Mouse (Mus musculus): ENCODE data around the gene Kcnq4. TPM values are rescaled to one million over a fixed set of nuclear protein-coding genes. Genes with fewer than 3 reads are reported as not detected.

Kcnq4 gene
- polyA plus RNA-seq, 1 experiment from 2014 or later = 7.8 TPM

- Histone ChIP-seq H3K9ac (ENCODE audit: low read depth, low read length) (no peak overlapping the region), H3K36me3 (ENCODE audit: control insufficient read depth, insufficient read depth, low read length) (no peaks in the 10 kb centered on the region), H3K27ac (ENCODE audit: low read depth, low read length) (no peak overlapping the region), H3K4me3 (ENCODE audit: low read length) (no peak overlapping the region), H3K4me1 (ENCODE audit: control insufficient read depth, insufficient read depth, low read depth, low read length) (peaks cover 8% of the 10 kb centered on the region), H3K9me3 (ENCODE audit: control insufficient read depth, low read length) (no peaks in the 10 kb centered on the region), H3K27me3 (replicated peaks; ENCODE audit: control insufficient read depth, insufficient read depth, low read length) (peaks cover 17% of the 10 kb centered on the region), H3K4me2 (ENCODE audit: low read length) (no peak overlapping the region)
- no peak for ATAC-seq
- WGBS = 72% methylated on average over 5 of the region's 5 CpGs
These were observed 78.8 kb downstream of the Kcnq4 start for GRCm38 (mm10) chr4:120669585-120669984.

GRCm38 (mm10) chr4:120668551-120668950 lies 79.9 kb downstream of the Kcnq4 start:
- Histone ChIP-seq H3K9me3 (ENCODE audit: control insufficient read depth, low read length) (no peaks in the 10 kb centered on the region), H3K4me3 (ENCODE audit: low read length) (no peak overlapping the region), H3K36me3 (ENCODE audit: control insufficient read depth, insufficient read depth, low read length) (no peaks in the 10 kb centered on the region), H3K4me1 (ENCODE audit: control insufficient read depth, insufficient read depth, low read depth, low read length) (peaks cover 8% of the 10 kb centered on the region), H3K27me3 (replicated peaks; ENCODE audit: control insufficient read depth, insufficient read depth, low read length) (peaks cover 17% of the 10 kb centered on the region), H3K4me2 (ENCODE audit: low read length) (no peak overlapping the region), H3K27ac (ENCODE audit: low read depth, low read length) (no peak overlapping the region), H3K9ac (ENCODE audit: low read depth, low read length) (no peak overlapping the region)
- ATAC-seq = no peak
- 95% methylated on average over 4 of the region's 4 CpGs for WGBS

- Histone ChIP-seq H3K4me3 (ENCODE audit: low read length) (peak overlapping the region; percentile 61), H3K9me3 (ENCODE audit: control insufficient read depth, low read length) (no peaks in the 10 kb centered on the region), H3K4me2 (ENCODE audit: low read length) (peak overlapping the region; percentile 100), H3K9ac (ENCODE audit: low read depth, low read length) (peak overlapping the region; percentile 69), H3K27me3 (replicated peaks; ENCODE audit: control insufficient read depth, insufficient read depth, low read length) (peaks cover 17% of the 10 kb centered on the region), H3K4me1 (ENCODE audit: control insufficient read depth, insufficient read depth, low read depth, low read length) (peaks cover 8% of the 10 kb centered on the region), H3K27ac (ENCODE audit: low read depth, low read length) (no peak overlapping the region), H3K36me3 (ENCODE audit: control insufficient read depth, insufficient read depth, low read length) (no peaks in the 10 kb centered on the region)
- no peak for ATAC-seq
- WGBS = 18% methylated on average over 10 of the region's 10 CpGs
These were observed 80.9 kb downstream of the Kcnq4 start for GRCm38 (mm10) chr4:120667555-120667954.

DNA sequence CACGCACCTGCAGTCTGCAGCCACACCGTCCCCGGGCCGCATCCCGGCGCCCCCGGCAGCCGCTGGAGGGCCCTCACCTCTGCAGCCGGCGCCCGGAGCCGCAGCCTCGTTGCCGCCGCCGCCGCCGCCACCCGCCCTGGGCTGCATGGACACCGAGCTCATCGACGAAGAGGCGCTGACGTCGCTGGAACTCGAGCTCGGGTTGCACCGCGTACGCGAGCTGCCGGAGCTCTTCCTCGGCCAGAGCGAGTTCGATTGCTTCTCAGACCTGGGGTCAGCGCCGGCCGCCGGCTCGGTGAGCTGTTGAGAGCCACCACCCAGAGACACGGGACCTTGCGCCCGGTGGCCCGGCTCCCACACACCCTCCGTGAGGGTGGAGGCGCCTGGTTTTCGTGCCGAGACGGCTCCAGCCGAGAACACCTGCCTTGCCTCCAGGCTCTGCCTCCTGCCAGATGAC lies 81.3 kb downstream of the Kcnq4 start:
- H3K4me3 ChIP-seq (ENCODE audit: low read length) = peak overlapping the region; percentile 61
- under 1% methylated on average over 34 of the region's 50 CpGs for WGBS
- H3K4me1 ChIP-seq (ENCODE audit: control insufficient read depth, insufficient read depth, low read depth, low read length) = peaks cover 8% of the 10 kb centered on the region
- H3K9ac ChIP-seq (ENCODE audit: low read depth, low read length) = peak overlapping the region; percentile 69
- H3K36me3 ChIP-seq (ENCODE audit: control insufficient read depth, insufficient read depth, low read length) = no peaks in the 10 kb centered on the region
- no peaks in the 10 kb centered on the region for H3K9me3 ChIP-seq (ENCODE audit: control insufficient read depth, low read length)
- peaks cover 17% of the 10 kb centered on the region for H3K27me3 ChIP-seq (replicated peaks; ENCODE audit: control insufficient read depth, insufficient read depth, low read length)
- peak; percentile 59 for ATAC-seq
- H3K4me2 ChIP-seq (ENCODE audit: low read length) = peak overlapping the region; percentile 100
- H3K27ac ChIP-seq (ENCODE audit: low read depth, low read length) = no peak overlapping the region

- Histone ChIP-seq H3K27ac (ENCODE audit: low read depth, low read length) (no peak within 1 kb of the TSS), H3K4me2 (ENCODE audit: low read length) (peak within 1 kb of the TSS; percentile 100), H3K9ac (ENCODE audit: low read depth, low read length) (peak within 1 kb of the TSS; percentile 69), H3K4me1 (ENCODE audit: control insufficient read depth, insufficient read depth, low read depth, low read length) (peaks cover 8% of the 10 kb centered on the region), H3K9me3 (ENCODE audit: control insufficient read depth, low read length) (no peaks in the 10 kb centered on the region), H3K4me3 (ENCODE audit: low read length) (peak within 1 kb of the TSS; percentile 61), H3K36me3 (ENCODE audit: control insufficient read depth, insufficient read depth, low read length) (no peaks in the 10 kb centered on the region), H3K27me3 (replicated peaks; ENCODE audit: control insufficient read depth, insufficient read depth, low read length) (peaks cover 17% of the 10 kb centered on the region)
- ATAC-seq = peak; percentile 91
- WGBS = under 1% methylated on average over 36 of the region's 50 CpGs
These were observed 81.9 kb downstream of the Kcnq4 start, which contains the start of gene Cited4 for GRCm38 (mm10) chr4:120666358-120667024. TSS of gene Cited4 (plus strand) at chr4:120666572.

DNA sequence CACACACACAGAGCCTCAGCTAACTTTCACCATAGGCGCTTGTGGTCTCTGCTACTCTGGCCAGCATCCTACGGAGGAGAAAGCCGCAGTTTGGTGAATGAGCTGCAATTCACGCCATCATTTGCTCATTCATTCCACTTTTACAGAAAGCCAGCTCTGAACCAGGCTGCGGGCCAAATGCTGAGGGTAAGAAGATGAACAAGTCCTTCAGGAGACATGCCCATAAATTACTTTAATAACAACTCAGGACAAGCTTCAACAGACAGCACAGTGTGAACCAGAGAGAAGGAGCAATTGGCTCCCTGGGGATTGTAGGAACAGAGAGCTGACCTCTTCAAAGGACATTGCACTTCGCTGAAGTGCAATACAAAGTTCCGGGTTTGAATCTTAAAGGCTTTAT lies 82.6 kb downstream of the Kcnq4 start:
- 49% methylated on average over 7 of the region's 7 CpGs for WGBS
- Histone ChIP-seq H3K4me2 (ENCODE audit: low read length) (no peak overlapping the region; the same call in 1 of the 2 replicates), H3K9me3 (ENCODE audit: control insufficient read depth, low read length) (no peaks in the 10 kb centered on the region), H3K36me3 (ENCODE audit: control insufficient read depth, insufficient read depth, low read length) (no peaks in the 10 kb centered on the region), H3K27ac (ENCODE audit: low read depth, low read length) (no peak overlapping the region), H3K27me3 (replicated peaks; ENCODE audit: control insufficient read depth, insufficient read depth, low read length) (peaks cover 17% of the 10 kb centered on the region), H3K9ac (ENCODE audit: low read depth, low read length) (no peak overlapping the region), H3K4me1 (ENCODE audit: control insufficient read depth, insufficient read depth, low read depth, low read length) (peaks cover 8% of the 10 kb centered on the region), H3K4me3 (ENCODE audit: low read length) (no peak overlapping the region)
- no peak for ATAC-seq

- Histone ChIP-seq H3K9ac (ENCODE audit: low read depth, low read length) (no peak overlapping the region), H3K27me3 (replicated peaks; ENCODE audit: control insufficient read depth, insufficient read depth, low read length) (peaks cover 17% of the 10 kb centered on the region), H3K4me2 (ENCODE audit: low read length) (no peak overlapping the region), H3K27ac (ENCODE audit: low read depth, low read length) (no peak overlapping the region), H3K4me3 (ENCODE audit: low read length) (no peak overlapping the region), H3K4me1 (ENCODE audit: control insufficient read depth, insufficient read depth, low read depth, low read length) (peaks cover 8% of the 10 kb centered on the region), H3K36me3 (ENCODE audit: control insufficient read depth, insufficient read depth, low read length) (no peaks in the 10 kb centered on the region), H3K9me3 (ENCODE audit: control insufficient read depth, low read length) (no peaks in the 10 kb centered on the region)
- 35% methylated on average over 4 of the region's 4 CpGs for WGBS
- ATAC-seq = no peak
These were observed 83.2 kb downstream of the Kcnq4 start for GRCm38 (mm10) chr4:120665144-120665700.

- Histone ChIP-seq H3K4me2 (ENCODE audit: low read length) (no peak overlapping the region), H3K9me3 (ENCODE audit: control insufficient read depth, low read length) (no peaks in the 10 kb centered on the region), H3K27ac (ENCODE audit: low read depth, low read length) (no peak overlapping the region), H3K27me3 (replicated peaks; ENCODE audit: control insufficient read depth, insufficient read depth, low read length) (peaks cover 17% of the 10 kb centered on the region), H3K4me3 (ENCODE audit: low read length) (no peak overlapping the region), H3K4me1 (ENCODE audit: control insufficient read depth, insufficient read depth, low read depth, low read length) (peaks cover 8% of the 10 kb centered on the region), H3K9ac (ENCODE audit: low read depth, low read length) (no peak overlapping the region), H3K36me3 (ENCODE audit: control insufficient read depth, insufficient read depth, low read length) (no peaks in the 10 kb centered on the region)
- WGBS = 79% methylated on average over 2 of the region's 2 CpGs
- ATAC-seq = no peak
These were observed 83.8 kb downstream of the Kcnq4 start for GRCm38 (mm10) chr4:120664601-120665000.

- Histone ChIP-seq H3K4me3 (ENCODE audit: low read length) (no peak overlapping the region), H3K9me3 (ENCODE audit: control insufficient read depth, low read length) (peaks cover 2% of the 10 kb centered on the region; the same call in 1 of the 2 replicates), H3K9ac (ENCODE audit: low read depth, low read length) (no peak overlapping the region), H3K27me3 (replicated peaks; ENCODE audit: control insufficient read depth, insufficient read depth, low read length) (0 out of 2 replicates have a peak, but pooled peaks cover 5% of the 10 kb centered on the region), H3K27ac (ENCODE audit: low read depth, low read length) (no peak overlapping the region), H3K4me2 (ENCODE audit: low read length) (no peak overlapping the region), H3K36me3 (ENCODE audit: control insufficient read depth, insufficient read depth, low read length) (no peaks in the 10 kb centered on the region), H3K4me1 (ENCODE audit: control insufficient read depth, insufficient read depth, low read depth, low read length) (no peaks in the 10 kb centered on the region; the same call in 1 of the 2 replicates)
- 64% methylated on average over 4 of the region's 4 CpGs for WGBS
- no peak for ATAC-seq
These were observed 87.9 kb downstream of the Kcnq4 start for GRCm38 (mm10) chr4:120660485-120660884.

Measured in hindbrain, embryonic 16.5 days (tissue).